Mouse (Mus musculus): ENCODE data around the gene Rps6kb2.

DNA sequence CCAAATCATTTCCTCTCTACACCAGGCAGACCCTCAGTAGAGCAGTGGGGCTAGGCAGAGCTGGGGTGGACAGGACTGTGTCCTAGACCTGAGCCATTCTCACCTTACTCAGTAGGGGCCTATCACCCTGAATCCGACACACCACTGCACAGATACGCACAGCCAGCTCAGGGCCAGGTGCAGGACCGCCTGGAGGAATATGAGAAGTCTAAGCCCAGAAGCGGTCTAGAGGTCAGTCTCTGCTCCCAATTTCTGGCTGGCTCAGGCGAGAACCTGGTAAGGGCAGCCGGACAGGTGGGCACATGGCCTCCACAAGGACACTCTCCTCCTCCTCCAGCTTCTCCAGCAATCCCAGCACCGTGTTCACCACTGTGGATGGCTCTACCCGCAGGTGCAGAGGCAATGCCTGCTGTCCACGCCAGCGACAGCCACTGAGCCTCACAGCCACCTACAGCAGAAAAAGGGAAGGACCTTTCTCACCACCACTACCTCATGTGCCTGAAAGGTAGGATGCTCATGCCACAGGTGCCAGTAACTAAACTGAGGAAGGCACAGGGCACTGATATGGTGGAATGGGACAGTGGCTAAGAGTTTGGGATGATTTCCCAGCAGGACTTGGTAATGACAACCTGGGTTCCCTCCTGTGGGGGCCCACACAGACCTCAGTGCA is 7.7 kb upstream of the Rps6kb2 start:
- TF ChIP-seq CTCF (IDR thresholded peaks at IDR 0.05; ENCODE audit: extremely low read depth, insufficient read depth, low read length) = no peak
- no peak for TF ChIP-seq POLR2A (IDR thresholded peaks at IDR 0.05; ENCODE audit: extremely low read depth, insufficient read depth, low read length)
